ENCODE assay signal across 7 mouse cellular contexts in genomic region chr2:147454362-147455257, GRCm38 (mm10).
DNase-seq lines count a peak whose midpoint lies in the region; ATAC-seq and TF ChIP-seq lines count a peak whose summit lies in the region.

No protein-coding gene starts in this region.

- intact Hi-C loops in heart, postnatal 14 days (cut with DNase I): no loop called here

- peak overlapping the region; percentile 12 for H3K4me2 ChIP-seq in lung, embryonic 16.5 days (ENCODE audit: low read depth, low read length)

- peak; percentile 81 for ATAC-seq in lung, embryonic 16.5 days (ENCODE audit: low read depth)

- H3K4me1 ChIP-seq in embryonic facial prominence, embryonic 10.5 days: peaks cover 25% of the 10 kb centered on the region
- no peaks in the 10 kb centered on the region for H3K4me1 ChIP-seq in lung, embryonic 16.5 days (replicated peaks; ENCODE audit: control insufficient read depth, insufficient read depth, low read length)
- no peaks in the 10 kb centered on the region for H3K4me1 ChIP-seq in olfactory bulb, adult 2 months (ENCODE audit: control insufficient read depth, insufficient read depth, low read length)

- no peak for TF ChIP-seq POLR2A in olfactory bulb, adult 2 months (IDR thresholded peaks at IDR 0.05; ENCODE audit: insufficient read depth, low read depth, low read length)

- WGBS in embryonic facial prominence, embryonic 10.5 days: 60% methylated on average over 18 of the region's 18 CpGs
- WGBS in lung, embryonic 16.5 days: 49% methylated on average over 18 of the region's 18 CpGs
- 27% methylated on average over 18 of the region's 18 CpGs for WGBS in olfactory bulb, adult 2 months

- no peak for TF ChIP-seq CTCF in olfactory bulb, adult 2 months (IDR thresholded peaks at IDR 0.05; ENCODE audit: insufficient read depth, low read depth, low read length)

- H3K27me3 ChIP-seq in embryonic facial prominence, embryonic 10.5 days (replicated peaks; ENCODE audit: low read depth, poor library complexity, severe bottlenecking): no peaks in the 10 kb centered on the region
- H3K27me3 ChIP-seq in lung, embryonic 16.5 days (ENCODE audit: control insufficient read depth, insufficient read depth, low read depth, low read length): no peaks in the 10 kb centered on the region

- no peaks in the 10 kb centered on the region for H3K9me3 ChIP-seq in embryonic facial prominence, embryonic 10.5 days
- H3K9me3 ChIP-seq in lung, embryonic 16.5 days (ENCODE audit: control insufficient read depth, low read length): no peaks in the 10 kb centered on the region

- H3K27ac ChIP-seq in embryonic facial prominence, embryonic 10.5 days (replicated peaks): no peak overlapping the region
- H3K27ac ChIP-seq in lung, embryonic 16.5 days (ENCODE audit: low read length): no peak overlapping the region
- H3K27ac ChIP-seq in olfactory bulb, adult 2 months (ENCODE audit: insufficient read depth, low read depth, low read length): no peak overlapping the region

- no peak for DNase-seq in embryonic facial prominence, embryonic 10.5 days (ENCODE audit: low spot score)
- peak; percentile 16 to 30 for DNase-seq in frontal cortex, postnatal 36 days (ENCODE audit: low spot score in 2 of 2)
- no peak for DNase-seq in thymus, postnatal 14 days
- no peak for DNase-seq in spleen, postnatal 10 days (ENCODE audit: low spot score in 2 of 2)
- DNase-seq in heart, postnatal 14 days: no peak

- peak overlapping the region; percentile 18; the same call in 1 of the 2 replicates for H3K4me3 ChIP-seq in embryonic facial prominence, embryonic 10.5 days
- H3K4me3 ChIP-seq in lung, embryonic 16.5 days (ENCODE audit: low read length): peak overlapping the region; percentile 1; the same call in 1 of the 2 replicates
- H3K4me3 ChIP-seq in olfactory bulb, adult 2 months (ENCODE audit: insufficient read depth, low read depth, low read length): peak overlapping the region; percentile 22; the same call in 1 of the 2 replicates

- H3K9ac ChIP-seq in lung, embryonic 16.5 days (ENCODE audit: low read length): no peak overlapping the region

- H3K36me3 ChIP-seq in embryonic facial prominence, embryonic 10.5 days (replicated peaks): no peaks in the 10 kb centered on the region
- no peaks in the 10 kb centered on the region for H3K36me3 ChIP-seq in lung, embryonic 16.5 days (ENCODE audit: control insufficient read depth, insufficient read depth, low read length)

Comparison
In these comparisons a context has a peak if more than half of its experiments do, and no peak if none do; other contexts are left out.
1. DNase-seq: peak in frontal cortex, postnatal 36 days (2 of 2); none in embryonic facial prominence, embryonic 10.5 days (single experiment), thymus, postnatal 14 days (single experiment), spleen, postnatal 10 days (0 of 2) and heart, postnatal 14 days (0 of 2).
2. Peak in every context shown above with its lines, with median percentiles within 50 percentile points of each other: H3K4me3 ChIP-seq.